Mouse (Mus musculus) spleen, embryonic (tissue): ENCODE results near the gene Mmp2.
"Not testable (repeated sequence)": the region's sequence is repeated elsewhere in the genome, so short reads cannot be mapped to it uniquely, and the experiment has no call there.

Source experiments
- CTCF ChIA-PET: fragments of 350-600 bp; sonication (Branson Sonifier 250); formaldehyde crosslinking; loops from one replicate; lab custom pipeline; 2022; lab: Charles Lee

Gene Mmp2

GRCm38 (mm10) chr8:92838616-92839015 lies 11.5 kb downstream of the Mmp2 start:
- CTCF ChIA-PET: no interaction called here

GRCm38 (mm10) chr8:92839161-92839560 lies 12.1 kb downstream of the Mmp2 start:
- CTCF ChIA-PET: no interaction called here

DNA sequence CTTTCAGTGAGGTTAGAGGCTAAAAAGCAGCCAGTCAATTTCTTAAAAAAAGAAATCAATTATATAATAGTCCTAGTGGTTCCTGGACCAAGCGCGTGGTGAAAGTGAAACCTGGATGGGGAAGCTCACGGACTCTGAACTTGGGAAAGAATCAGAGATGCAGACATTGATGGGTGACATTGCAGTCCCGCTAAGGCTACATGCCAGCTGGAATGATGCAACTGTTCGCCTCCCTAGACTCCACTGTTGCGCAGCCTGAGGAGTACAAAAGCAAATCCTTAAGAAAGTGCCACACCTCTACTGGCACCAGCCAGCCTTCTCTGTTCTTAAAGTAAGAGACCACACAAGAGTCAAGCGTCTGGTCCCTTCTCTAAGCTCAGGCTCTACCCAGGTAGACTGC lies 12.8 kb downstream of the Mmp2 start:
- CTCF ChIA-PET: no interaction called here

- CTCF ChIA-PET: no interaction called here
Observed at GRCm38 (mm10) chr8:92846684-92847083, 19.6 kb downstream of the Mmp2 start.

DNA sequence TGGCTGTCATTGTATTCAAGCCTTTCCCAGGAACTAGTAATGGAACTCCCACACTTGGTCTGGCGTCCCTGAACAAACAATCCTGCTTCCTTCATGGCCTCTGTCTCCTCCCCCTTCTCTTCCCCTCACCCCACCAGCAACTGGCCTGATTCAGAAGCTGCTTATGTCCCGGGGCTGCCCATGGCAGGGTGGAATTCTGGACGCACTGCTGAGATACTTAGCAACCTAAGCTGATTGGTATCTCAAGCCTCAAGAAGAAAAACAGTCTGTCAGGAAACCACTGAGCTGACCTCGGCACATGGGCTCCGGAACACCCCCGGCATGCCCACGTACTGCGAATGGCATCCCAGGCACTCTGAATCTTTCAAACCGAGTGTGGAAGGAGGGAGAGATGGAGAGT lies 20.2 kb downstream of the Mmp2 start:
- CTCF ChIA-PET: no interaction called here

DNA sequence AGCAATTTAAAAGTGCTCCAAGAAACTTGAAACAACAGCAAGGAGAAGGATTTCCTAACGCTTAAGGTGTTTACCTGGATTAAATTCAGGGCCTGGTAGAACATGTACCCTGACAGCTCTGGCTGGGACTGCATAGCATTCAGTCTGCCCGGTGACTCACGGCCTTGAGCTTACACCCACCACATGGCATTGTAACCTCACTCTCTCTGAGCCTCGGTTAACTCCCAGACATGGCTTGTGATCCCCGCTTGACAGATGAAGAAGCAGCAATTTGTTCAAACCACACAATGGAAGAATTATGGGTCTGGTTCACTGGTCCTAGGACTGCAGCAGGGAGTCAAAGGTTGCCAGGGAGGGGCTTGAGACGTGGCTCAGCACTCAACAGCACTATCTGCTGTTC lies 22.2 kb downstream of the Mmp2 start:
- CTCF ChIA-PET: no interaction called here

- CTCF ChIA-PET: no interaction called here
Observed at GRCm38 (mm10) chr8:92850239-92850638, 23.1 kb downstream of the Mmp2 start.

DNA sequence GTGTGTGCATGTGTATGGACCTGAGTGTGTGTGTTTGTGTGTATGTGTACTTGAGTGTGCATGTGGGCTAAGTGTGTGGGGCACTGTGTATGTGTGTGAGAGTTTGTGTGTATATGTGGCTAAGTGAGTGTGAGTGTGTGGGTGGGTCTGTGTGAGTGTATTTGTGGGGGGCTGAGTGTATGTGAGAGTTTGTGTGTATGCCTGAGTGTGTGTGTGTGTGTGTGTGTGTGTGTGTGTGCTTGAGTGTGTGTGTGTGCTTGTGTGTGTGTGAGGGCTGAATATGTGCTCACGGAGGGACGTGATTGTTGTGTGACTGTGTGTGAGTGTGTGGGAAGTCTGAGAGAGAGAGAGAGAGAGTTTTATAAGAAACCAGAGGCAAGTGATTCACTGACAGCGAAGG lies 24.3 kb downstream of the Mmp2 start:
- CTCF ChIA-PET: no interaction called here

DNA sequence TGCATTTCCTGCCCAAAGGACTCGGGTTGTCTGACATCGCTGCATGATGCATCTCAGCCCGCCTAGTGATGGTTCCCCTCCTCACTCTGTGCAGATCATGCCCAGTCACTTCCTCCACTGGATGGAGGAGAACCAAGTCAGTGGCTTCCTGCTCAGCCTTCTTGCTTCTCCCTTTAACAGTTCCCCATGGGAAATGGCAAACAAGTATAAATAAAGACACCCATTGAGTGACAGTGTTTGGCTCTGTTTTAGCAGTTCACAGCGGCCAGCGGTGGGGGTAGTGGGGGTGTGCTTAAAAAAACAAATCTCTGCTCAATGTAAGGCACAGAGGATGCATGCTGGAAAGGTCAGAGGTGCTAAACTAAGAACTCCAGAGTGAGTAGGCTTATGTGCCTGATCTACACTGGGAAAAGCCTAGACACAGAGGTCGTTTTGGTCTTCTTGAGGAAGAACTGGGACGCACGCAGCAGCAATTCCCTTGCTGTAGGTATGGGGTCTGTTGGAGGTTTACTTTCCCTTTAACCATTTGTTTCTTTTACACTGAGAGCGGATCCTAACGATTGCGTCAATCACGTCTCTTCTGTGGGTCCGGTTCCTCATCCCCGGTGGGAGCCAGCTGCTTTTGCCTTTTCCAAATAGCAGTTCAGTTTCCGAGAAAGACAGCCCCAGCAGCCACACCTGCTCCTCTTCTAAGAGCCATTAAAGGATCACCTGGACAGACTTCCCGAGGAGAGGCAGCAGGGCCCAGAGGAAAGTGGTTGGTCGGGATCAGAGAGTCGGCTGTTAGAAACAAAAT lies 26.3 kb downstream of the Mmp2 start:
- CTCF ChIA-PET: no interaction called here

- CTCF ChIA-PET: no interaction called here
Observed at GRCm38 (mm10) chr8:92854673-92855072, 27.6 kb downstream of the Mmp2 start.

- CTCF ChIA-PET: no interaction called here
Observed at GRCm38 (mm10) chr8:92855171-92855894, 28.2 kb downstream of the Mmp2 start, which contains the start of gene Lpcat2. Lpcat2 (plus strand) TSS chr8:92855339.

DNA sequence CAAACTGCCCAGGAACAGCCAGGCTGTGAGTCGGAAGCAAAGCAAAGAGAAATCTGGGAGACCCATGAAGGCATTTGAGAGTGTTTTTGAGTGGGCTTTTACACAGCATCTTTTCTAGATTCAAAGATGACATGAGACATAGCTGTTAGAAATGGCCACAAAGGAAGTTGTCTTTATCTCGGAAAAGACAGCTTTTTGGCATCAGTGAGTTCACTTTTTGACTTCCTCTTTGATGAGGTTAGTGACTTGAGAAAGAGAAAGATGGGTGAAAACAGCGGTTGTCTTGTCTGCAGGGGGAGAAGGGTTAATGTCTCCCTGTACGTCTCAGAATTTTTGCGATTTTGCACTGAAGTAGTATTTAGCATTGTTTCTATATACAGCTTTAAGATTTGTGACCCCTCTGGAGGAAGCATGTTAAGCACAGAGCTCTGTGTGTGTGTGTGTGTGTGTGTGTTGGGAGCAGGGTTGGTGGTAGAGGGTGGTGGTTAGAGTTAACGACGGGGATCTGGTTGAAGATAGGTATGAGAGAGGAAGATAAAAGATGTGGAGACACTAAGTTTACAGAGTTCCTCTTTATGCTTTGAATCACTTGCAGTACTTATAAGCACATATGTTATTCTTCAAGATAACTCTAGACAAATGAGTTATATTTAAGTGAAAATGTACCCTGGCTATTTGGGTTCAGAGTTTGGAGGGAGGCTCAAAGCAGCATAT lies 29.3 kb downstream of the Mmp2 start:
- CTCF ChIA-PET: no interaction called here

GRCm38 (mm10) chr8:92858475-92859182 lies 31.5 kb downstream of the Mmp2 start:
- CTCF ChIA-PET: no interaction called here

DNA sequence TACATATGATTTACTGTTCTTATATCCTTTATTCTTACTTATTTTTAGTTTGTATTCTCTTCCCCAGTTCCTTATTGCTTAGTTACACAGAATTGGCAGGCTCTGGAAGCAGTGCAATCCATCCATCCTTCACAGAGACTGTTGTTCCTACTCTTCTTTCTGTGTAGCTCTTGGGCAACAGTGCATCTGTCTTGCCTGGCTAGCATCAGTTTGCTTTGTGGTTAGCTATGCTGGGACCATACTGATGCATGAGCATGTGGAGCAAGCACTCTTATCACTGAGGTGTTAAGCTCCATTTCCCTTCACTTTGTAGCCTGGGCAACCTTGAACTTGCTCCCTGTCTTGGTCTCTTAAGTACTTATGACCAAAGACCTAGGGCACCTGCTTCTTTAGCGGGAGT lies 34.9 kb downstream of the Mmp2 start:
- CTCF ChIA-PET: no interaction called here

DNA sequence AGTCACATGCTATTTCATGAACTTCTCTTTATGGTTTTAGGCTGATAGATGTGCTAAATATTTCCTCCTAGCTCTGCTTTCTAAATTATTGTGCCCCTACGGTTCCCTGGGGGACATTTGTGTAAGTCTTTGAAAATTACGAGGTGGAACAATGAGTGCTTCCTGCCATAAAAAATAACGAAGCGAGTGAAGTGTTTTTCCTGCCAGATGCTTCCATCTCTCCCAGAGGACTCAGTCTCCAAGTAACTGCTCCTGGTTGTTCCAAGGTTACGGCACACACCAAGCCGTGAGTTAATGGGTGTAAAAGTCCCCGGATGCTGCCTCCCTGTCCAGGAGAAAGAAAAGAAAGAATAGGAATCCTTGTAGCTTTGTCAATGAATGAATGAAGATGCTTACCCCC lies 43.2 kb downstream of the Mmp2 start:
- CTCF ChIA-PET: no interaction called here

GRCm38 (mm10) chr8:92872063-92872759 lies 45.1 kb downstream of the Mmp2 start:
- CTCF ChIA-PET: no interaction called here

DNA sequence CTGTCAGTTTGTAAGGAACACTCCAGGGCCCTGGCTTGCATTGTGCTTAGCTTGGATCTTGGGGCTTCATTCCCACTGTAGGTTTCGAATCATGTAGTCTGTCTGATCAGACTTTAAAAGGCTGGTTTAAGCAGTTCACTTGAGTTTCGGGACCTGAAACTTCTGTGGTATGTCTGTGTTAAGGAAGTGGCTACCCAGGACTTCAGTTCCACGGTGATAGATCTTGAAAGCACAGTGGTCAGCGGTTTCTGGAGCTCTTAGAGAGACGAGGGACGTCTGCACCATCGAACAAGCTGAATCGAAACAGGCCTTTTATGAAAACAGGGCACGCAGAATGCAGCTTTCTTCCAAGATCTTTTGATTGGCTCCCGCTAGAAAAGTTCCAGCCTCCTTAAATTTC lies 48.7 kb downstream of the Mmp2 start:
- CTCF ChIA-PET: no interaction called here

- CTCF ChIA-PET: no interaction called here
Observed at GRCm38 (mm10) chr8:92881247-92881646, 54.2 kb downstream of the Mmp2 start.

DNA sequence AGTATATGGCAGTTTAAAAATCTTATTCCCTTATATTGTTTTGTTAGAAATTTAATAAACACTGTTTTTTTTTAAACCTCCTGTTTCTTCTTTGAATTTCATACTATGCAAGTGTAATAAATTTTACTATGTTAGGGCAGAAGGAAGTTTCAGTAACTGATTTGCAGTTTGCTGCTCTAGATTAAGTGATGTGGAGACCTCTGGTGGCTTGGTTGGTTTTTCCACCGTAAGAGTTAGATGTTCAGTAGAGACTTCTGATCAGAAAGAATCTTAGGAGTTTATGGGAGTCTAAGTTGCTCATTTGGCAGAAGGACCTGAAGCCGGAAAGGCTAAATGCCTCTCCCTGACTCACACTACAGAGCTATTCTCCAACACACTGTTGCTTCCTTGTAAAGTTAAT lies 56.7 kb downstream of the Mmp2 start:
- CTCF ChIA-PET: no interaction called here

DNA sequence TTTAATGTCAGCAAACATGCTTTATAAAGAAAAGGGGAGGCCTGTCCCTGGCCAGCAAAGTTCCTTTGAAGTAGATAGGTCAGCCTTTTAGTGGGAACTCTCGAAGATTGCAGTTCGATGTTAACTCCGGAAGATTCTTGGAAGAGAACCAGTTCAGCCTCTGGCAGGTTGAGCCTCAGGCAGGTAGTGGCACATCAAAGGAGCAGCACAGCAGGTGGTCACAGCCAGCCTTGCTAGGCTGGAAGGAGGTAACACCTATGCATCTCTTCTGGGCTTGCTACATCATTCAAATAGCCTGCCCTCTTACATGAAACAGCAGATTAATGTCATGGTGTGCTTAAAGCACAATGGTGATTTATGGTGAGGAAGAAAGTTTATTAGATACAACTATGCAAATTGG lies 65.1 kb downstream of the Mmp2 start:
- CTCF ChIA-PET: not testable (repeated sequence)

DNA sequence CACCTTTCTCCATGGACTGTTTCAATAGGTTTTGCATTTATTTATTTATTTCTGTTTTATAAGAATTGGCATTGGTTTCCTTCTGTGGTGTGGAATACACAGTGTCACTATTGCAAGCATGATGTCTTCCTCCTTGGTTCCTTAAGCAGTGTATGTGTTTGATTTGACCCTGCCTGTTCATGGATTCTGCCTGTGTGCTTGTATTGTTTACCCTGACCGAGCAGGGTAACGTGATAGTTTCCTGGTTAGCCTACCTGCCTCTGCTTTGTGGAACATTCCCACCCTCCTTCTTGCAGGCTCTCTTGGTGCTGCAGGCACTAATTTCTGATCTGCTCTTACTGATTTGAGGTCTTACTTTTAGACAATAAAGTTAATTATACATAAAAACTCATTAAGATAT lies 66.8 kb downstream of the Mmp2 start:
- CTCF ChIA-PET: no interaction called here
